Mouse (Mus musculus) cerebellum, postnatal 36 days (tissue): ENCODE results near the gene Zfp119b.

ENCODE experiments used
- DNase-seq, 2 experiments: peaks; one replicate each; pipeline ENCODE4 v3.0.0; 2021 to 2022; ENCODE audit warnings: mixed read lengths in 2 of 2

Zfp119b gene

DNA sequence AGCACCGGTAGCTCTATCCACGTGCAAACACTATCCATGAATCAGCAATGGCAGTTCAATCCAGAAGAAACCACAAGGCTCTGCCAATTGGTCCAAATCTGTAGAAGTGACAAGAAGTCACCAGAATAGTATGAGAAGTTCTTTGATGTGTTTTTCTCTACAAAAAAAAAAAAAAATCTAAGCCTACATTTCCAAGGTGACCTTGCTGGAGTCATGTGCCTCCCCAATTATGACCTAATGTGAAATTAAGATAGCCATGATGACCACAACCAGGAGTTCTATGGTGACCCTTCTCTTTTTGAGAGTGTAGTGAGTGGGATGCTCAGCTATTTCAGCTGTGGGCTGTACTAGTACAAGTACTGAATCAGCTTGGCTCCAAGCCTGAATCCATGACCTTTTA is at the start of gene Zfp119b:
Zfp119b (minus strand) TSS at position 101 of the 400 bp plus-strand sequence.
- DNase-seq: no peak

DNA sequence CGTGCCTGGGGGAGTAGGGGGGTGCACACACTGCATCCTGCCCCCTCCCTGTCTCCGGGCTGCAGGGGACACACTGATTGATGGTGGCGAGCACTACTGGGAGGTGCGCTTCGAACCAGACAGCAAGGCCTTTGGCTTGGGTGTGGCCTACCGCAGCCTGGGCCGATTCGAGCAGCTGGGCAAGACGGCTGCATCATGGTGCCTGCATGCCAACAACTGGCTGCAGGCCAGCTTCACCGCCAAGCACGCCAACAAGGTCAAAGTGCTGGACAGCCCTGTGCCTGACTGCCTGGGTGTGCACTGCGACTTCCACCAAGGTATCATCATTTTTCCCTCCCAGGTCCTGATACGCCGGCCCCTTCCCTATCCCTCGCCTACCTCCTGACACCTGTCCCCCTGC is 46.7 kb upstream of the Zfp119b start:
- DNase-seq: no peak

DNA sequence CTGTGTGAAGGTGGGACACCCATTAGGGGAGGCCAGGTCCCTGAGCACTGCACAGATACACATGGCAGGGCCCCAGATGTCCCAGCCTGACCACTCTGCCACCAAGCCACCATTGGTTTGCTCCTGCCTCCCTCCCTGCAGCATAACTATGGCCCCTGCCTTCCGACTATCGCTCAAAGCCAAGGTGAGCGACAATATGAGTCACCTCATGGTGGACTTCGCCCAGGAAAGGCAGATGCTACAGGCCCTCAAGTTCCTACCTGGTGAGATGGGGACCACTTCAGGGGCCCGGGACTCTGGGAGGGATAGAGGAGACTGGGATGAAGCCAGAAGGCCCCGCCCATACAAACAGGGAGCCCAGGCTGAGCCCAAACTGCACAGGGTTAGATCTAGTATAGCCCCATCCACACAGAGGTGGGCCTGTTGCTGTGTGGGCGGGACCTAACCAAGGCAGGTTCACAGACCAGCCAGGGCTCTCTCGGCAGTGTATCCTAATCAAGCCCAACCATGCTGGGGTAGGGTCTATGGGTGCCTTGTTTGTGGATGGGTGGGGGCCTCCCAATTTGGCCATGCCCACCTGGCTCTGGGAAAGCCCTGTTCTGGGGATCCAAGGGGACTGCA is 41.1 kb upstream of the Zfp119b start:
- DNase-seq: no peak

DNA sequence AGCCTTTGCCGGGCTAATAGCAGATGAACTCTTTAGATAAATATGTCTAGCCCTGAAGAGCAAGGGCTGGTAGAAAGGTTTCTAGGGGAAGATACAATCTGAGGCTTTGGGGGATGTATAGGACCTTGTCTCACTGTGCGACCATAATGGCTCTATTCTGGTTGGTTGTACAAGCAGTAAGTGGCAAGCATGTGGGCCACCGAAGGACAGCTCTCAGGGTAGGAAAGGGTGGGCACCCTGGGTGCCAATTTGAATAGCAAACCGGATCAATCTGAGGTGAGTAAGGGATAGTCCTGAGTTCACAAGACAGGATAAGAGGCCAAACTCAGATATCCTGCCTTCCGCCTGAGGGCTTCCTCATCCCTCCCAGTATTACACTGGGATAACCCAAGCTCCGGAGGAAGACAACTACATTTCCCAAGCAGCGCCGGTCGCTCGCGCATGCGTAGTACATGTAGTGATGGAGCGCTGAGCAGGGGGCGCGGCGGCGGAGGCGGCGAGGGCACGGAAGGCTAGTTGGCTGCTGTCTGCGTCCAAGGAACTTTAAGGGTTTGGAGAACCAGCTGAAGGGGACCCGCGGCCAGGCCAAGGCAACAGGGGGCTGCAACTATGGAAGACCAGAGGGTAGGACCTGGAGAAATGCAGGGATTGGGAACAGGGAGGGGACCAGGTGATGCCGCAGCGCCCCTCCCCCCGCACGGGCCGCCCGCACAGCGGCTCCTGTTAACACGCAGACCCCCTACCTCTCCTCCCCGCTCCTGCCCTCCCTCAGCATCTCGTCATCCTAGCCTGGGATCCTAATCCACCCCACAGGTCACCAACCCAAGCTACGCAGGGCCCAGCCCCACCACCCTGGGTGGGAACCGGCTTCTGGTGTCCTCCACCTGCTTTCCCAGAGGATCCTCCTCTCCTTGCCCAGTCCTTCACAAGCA is 37.0 kb upstream of the Zfp119b start, which contains the start of gene Fsd1:
Fsd1 (plus strand) TSS at position 480 of the 932 bp plus-strand sequence.
- DNase-seq: peak; percentile 84 to 87

DNA sequence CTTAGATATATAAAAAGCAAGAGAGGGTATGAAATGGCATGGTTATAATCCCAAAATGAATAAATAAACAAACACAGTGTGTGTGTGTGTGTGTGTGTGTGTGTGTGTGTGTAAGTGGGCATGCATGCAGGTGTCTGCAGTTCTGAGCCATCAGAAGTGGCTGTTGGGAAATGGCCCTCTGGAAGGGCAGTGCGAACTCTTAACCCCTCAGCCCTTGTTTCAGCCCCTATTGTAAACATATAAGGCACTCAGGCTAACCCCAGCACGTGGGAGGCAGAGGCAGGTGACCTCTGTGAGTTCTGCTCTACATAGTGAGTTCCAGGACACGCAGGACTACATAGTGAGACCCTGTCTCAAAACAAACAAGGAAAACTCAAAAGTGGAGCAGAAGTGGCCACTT is 28.0 kb upstream of the Zfp119b start:
- DNase-seq: no peak

DNA sequence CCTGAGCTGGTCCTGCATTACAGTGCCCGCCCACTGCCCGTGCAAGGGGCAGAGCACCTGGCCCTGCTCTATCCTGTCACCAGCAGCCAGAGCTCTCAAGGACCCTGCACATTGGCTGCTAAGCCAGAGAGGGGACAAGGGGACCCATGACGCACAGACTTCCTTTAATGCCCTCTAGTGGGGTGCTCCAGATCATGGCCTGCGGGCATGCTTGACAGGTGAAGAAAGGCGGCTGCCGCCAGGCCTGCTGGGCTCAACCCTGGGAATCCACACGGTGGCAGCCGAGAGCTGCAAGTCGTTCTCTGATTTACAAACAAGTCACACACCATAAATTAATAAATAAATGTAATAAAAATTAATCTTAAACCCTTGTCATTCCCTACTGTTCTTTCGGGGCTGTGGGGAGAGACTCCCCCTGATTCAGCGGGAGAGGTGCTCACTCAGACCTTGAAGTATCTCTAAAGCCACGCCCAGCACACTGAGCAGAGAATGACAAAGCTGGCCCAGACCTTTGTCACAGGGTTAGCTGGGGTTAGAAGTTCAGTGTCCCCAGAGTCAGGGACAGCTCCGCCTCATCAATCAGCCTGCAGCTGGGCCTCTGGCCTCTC is 27.1 kb upstream of the Zfp119b start:
- peak; percentile 88 to 91 for DNase-seq

DNA sequence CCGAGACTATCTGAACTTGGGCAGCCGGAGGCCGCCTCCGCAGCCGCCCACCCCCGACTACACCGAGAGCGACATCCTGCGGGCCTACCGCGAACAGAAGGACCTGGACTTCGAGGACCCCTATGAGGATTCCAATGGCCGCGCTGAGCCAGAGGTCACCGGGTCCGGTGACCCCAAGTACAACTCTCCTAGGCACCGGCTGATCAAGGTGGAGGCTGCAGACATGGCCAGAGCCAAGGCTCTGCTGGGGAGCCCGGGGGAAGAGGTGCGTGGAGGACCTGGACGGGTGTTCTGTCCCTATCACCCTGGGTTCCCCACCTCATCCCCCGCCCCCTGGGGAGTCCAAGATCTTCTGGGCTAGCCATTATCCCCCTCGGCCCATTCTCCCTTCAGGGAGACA is 22.2 kb upstream of the Zfp119b start:
- no peak for DNase-seq

DNA sequence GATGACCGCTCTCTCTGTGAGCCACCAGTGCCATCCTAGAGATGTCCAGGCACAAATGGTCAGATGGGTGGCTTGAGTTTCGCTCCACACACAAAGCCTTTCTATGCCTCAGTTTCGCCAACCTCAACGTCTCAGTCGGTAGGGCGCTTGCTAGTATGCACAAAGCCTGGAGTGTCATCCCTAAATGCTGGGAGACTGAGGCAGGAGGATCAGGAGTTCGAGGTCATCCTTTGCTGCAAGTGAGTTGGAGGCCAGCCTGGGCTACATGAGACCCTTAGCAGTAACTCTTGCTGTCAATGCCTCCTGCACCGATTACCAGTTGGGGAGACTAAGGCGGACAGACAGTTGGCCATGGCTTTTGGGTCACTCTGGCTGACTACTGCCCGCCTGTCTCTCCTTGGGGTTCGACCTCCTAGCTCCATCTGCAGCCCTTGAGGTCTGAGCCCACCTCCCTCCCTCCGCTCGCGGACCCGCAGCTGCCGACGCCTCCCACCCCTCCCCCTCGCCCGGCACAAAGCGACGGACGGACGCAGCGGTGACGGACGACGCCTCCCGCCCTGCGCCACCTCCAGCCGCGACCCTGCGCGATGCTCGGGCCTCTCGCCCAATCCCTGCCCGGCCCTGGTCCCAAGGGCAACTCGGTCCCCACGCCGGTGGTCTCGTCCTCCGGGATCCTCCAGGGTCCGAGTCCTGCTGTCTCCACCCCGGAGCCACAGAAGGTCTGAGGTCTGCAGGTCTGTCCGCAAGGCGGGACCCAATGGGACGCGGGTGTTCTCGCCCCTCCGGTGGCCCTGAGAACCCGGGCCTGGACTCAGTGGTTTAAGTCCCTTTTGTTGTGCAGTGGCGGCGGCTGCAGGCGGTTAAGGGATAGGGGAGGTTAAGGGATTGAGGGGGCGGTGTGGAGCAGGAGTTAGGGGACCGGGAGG is 20.9 kb upstream of the Zfp119b start, which contains the start of gene Shd:
Shd (plus strand) TSS at position 502 of the 926 bp plus-strand sequence.
- DNase-seq: peak; percentile 62 to 74

DNA sequence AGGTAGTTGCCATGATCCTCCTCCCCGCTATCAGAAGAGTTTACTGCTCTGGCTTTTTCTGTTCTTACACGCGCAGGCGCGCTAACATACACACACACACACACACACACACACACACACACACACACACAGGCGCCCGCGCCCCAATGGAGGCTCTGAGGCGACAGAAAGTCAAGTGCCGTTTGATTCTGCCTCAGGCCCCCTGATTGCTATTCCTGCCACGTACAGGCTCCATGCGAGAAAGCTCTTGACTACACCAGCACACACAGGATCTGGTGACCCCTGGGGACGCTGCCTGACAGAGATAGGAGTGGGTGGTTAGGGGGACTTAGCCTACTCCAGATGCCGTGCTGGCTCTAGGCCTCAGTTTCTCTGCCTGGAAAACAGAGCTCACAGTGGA is 20.3 kb upstream of the Zfp119b start:
- no peak for DNase-seq

DNA sequence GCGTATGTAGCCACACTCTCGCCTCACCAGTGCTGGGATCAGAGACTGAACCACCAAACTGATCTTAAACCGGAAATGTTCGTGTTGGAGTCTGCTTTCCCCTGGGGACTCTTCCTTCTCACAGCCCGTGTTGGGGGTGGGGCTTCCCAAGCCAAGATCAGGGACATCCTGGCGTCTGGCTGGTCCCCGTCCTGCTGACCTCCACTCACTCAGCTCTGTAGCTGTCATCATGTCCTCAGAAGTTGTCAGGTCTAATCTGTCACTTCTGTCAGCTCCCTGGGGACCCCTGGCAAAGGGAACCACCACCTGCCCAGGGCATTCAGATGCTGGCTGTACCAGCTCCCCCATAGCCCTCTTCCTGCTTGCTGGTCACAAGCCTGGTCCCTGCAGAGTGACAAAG is 18.9 kb upstream of the Zfp119b start:
- no peak for DNase-seq

DNA sequence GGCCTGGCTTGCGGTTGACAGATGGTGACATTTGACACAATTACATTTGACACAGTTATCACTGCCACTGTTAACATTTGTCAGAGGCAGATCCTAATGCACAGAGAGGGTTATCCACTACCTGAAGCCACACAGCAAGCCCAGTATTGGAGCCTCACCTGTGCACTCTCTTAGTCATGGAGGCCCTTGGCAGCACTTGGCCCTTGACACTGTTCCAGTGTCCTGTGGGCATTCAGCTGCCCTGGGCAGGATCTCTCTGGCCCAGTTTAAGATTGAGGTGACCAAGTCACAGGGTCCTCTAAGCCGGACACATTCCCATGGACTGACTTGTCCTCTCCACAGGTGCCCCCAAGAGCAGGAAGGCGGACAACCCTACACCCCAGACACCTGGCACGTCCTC is 17.9 kb upstream of the Zfp119b start:
- DNase-seq: peak in 1 of 2 experiments; percentile 36

DNA sequence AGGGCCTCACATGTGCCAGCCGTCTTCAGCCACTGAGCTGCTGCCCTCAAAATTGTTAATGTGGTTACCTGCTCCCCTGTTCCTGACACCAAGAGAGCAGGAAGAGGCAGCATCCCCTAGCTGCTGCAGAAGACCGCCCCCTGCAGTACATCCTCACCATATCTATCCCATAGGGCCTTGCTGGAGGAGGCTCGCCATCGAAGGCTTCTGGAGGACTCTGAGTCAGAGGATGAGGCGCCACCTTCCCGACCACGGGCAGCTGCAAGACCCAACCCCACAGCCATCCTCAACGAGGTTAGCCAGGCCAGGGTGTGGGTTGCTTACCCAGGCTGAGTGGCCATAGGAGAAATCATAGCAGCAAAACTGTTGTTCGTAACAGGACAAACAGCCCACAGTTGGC is 15.7 kb upstream of the Zfp119b start:
- no peak for DNase-seq

DNA sequence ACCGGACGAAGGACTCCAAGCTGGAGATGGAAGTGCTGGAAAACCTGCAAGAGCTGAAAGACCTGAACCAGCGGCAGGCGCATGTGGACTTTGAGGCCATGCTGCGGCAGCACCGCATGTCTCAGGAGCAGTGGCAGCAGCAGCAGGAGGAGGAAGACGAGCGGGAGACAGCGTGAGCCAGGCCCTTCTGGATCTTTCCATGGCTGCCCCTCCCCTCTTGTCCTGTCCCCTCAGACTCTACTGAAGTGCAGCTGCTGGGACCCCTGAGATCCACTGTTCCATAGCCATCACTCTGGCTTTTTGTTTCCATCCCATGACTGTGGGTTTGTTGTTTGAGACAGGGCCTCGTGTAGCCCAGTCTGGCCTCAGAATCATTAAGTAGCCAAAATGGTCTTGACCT is 15.2 kb upstream of the Zfp119b start:
- no peak for DNase-seq

DNA sequence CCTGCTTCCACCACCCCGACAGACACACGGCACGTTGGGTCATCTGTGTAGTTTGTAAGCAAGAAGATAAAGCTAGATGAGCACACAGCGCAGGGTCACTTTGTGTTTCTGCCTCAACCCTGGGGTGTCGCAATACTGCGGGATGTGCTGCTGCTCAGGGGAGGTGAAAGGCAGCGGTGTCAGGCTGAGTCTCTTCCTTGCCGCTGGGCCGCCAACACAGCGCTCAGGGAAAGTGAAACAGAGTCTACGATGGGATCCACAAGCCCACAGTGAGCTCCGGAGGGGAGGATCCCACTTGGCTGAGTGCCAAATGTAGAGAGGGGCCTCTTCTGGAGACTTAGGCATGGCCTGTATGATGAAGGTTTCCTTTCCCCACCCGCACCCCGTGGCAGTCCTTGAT is 13.9 kb upstream of the Zfp119b start:
- no peak for DNase-seq

DNA sequence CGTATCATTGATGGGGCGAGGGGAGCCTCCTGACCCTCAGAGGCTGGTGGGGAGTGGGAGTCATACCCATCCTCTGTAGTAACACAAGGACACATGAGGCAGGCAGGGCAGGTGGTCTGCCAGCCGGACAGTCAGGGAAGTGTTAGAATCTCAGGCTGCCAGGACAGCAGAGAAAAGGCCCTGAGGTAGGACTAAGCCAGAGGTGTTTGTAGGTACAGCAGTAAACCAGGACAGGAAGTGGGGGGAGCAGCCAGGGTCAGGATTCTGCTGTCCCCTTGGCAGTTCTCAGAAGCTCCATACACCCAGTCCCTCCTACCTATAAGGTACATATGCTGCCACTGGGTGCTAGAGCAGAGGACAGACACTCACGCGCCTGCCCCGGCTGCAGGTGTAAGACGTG is 12.3 kb upstream of the Zfp119b start:
- DNase-seq: no peak

DNA sequence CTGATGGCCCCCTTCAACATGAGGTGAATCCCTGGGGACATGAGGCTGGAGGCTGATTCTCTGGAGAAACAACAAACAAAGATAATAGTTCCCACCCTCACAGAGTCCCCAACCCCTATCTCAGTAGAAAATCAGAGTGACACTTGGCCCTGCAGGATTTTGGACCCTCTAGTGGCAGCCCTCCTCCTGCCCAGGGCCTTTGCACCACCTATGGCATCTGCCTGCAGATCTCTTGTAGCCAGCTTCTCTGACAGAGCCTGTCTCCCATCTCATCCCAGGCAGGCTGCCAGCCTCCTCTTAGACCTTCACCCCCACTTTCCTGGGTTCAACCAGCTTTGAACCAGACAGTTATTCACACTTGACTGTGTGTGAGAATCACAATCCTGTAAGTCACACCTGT is 11.5 kb upstream of the Zfp119b start:
- no peak for DNase-seq

DNA sequence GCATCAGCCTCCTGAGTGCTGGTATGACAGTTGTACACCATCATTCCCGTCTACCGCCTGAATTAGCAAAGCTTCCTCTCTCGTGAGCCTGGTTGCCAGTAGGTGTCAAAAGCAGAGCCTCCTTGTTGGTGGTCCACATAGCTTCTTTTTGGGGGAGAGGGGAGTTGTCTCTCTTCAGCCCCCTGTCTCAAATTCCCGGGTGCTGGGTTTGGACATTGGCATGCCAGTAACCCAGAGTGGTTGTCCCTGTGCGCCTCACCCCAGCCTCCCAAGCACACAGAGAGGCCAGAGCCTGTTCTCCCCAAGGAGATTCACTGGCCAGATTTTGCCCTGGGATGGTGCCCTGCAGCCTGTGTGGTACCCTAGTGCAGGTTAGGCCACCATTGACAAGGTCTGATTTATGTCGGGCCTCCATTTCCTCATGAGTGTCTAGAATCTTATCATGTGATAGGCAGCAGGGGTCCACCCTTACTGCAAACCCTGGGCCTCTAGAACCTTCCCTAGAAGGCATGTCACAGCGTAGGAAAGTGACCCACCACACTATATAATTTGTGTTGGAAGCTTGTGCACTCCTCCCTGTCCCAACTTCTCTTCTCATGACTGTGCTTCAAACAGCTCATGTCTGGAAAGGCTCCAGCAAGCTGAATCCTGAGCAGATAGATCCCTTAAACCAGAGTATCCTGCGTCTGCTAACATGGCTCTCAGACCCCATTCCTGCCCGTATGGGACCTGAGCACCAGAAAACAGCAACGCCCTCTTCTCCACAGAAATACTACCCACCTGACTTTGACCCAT is 10.8 kb upstream of the Zfp119b start:
- no peak for DNase-seq

DNA sequence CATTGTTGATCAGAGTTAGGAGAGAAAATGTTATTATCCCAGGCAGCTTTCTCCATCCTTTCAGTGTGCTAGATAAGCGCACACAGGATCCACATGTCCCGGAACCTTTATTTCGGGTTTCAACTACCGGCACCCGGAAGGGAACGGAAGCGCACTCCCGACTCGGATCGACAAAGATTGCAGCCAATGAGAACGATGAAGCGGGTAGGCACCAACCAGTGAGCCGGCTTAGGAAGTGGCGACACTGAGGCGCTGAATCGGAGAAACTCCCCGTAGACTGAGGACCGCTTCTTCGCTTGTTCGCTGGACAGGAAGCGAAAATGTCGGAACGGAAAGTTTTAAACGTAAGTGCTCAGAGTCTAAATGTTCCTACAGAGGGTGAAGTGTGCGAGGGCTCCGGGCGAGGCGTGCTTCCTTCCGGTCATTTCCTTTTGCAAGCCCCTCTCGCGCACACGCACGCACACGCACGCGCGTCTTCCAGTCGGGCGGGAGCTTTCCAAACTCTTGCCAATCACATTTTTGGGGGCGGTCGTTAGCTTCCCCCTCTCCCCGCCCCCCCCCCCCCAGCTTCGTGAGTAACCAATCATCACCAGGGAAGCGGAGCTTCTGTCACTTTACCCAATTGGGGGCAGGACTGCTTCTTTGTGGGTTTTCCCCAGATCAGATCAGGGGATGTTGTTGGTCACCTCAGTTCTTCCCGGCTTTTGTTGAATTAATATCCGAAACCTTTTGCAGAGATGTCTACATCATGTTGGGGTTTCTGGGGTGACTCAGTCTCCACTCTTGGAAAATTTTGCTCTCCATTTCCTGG is 9.8 kb upstream of the Zfp119b start, which contains the start of gene Yju2:
Yju2 (plus strand) TSS at position 182 of the 811 bp plus-strand sequence.
- DNase-seq: peak; percentile 91 to 96

DNA sequence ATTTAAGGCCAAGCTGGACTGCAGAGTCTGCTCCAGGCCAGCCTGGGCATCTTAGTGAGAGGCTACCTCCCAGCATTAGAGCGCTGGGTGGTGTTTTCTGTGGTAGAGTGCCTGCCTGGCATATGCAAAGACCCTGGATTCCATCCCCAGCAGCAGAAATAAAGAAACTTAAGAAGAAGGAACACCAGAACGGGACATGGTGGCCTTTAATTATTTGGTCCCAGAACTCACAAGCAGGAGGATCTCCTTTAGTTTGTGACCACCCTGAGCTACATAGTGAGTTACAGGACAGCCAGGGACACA is 9.2 kb upstream of the Zfp119b start:
- DNase-seq: no peak

DNA sequence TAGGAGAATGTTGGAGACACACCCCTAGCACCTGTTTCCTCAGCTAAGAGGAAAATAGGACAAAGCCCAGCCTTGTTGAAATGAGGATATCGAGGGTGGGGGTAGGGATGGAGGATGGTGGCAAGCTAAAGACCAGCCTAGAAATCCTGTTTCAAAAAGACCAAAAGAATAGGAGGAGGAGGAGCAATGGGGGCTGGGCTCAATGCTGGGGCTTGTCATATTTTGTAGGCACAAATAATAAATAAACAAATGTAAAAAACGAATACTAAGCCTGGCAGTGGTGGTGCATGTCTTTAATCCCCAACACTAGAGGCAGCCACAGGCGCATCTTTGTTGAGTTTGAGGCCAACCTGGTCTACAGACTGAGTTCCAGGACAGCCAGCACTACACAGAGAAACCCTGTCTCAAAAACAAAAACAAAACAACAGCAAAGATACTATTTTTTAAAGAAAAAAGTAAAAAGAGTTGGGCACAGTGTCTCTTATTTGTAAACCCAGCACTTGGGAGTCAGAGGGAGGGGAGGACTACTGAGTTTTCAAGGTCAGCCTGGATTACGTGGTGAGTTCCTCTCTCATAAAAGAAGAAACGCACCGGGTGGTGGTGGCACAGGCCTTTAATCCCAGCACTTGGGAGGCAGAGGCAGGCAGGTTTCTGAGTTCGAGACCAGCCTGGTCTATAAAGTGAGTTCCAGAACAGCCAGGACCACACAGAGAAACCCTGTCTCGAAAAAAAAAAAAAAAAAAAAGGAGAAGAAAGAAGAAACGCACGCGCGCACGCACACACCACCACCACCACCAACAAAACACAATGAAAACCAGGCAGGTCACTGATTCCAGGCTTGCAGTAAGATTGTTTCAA is 8.7 kb upstream of the Zfp119b start:
- DNase-seq: no peak
